Mouse (Mus musculus) inflammation-experienced regulatory T-cells, adult 6 months (primary cell): ENCODE measurements around the gene Lrrc8d. TPM values are rescaled to one million over a fixed set of nuclear protein-coding genes. Genes with fewer than 3 reads are reported as not detected.
A peak's percentile ranks its signal among the peaks of the same experiment; 100 is the strongest.

Experiments
- ATAC-seq: one replicate; pipeline ENCODE4 v1.8.0; 2017
- polyA plus RNA-seq, 3 experiments: library from polyadenylated mRNA; unstranded; fragments of 100-300 nt; shearing (Covaris generic); gene quantifications; one replicate each; pipeline ENCODE4 v1.2.1; 2017

Gene Lrrc8d
- polyA plus RNA-seq = 10 to 100 TPM; 11.8 to 28.4 (median 26.5) TPM

DNA sequence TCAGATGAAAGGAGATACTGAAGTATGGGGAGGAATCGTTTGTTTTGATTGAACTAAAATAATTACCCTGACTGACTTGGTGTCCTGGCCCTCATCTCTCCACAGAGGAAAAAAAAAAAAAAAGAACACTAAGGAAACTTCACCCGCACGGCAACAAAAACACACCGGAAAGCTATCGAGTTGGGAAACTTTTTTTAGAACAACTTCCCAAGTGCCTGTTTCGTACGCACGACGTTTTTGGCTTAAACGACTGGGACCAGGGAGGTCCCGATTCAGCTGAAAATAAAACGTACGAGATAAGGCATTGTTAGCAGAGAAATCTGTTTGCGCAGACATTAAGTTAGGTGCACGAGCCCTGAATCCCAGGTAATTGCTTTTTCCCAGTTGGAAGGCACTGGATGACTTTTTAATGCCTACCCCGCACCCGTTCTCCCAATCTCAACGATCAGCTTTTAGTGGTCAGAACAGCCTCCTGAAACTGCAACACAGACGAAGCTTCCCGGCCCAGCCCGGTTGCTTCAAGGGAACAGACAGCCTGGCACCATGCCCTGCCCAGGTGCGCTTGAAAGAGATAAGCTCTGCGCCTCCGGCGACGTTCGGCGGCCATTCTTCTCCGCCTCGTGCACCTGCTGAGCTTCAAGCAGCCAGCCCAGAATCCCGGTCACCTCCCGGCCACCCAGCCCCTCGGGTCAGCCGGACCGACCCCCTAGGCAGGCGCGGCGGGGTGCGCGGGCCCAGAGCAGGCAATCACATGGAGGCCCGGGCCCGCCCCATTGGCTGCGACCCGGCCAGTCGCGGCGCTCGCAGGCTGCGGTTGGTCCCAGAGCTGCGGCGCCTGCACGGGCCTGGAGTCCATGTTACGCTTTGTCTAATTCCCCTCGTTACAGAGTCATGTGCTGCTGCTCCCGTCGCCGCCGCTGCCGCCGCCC is at the start of gene Lrrc8d:
TSS of gene Lrrc8d (plus strand) at position 829 of the 929 bp plus-strand sequence.
- ATAC-seq = peak; percentile 66

GRCm38 (mm10) chr5:105650728-105651479 is 48.9 kb upstream of the Lrrc8d start:
- peak; percentile 40 for ATAC-seq

DNA sequence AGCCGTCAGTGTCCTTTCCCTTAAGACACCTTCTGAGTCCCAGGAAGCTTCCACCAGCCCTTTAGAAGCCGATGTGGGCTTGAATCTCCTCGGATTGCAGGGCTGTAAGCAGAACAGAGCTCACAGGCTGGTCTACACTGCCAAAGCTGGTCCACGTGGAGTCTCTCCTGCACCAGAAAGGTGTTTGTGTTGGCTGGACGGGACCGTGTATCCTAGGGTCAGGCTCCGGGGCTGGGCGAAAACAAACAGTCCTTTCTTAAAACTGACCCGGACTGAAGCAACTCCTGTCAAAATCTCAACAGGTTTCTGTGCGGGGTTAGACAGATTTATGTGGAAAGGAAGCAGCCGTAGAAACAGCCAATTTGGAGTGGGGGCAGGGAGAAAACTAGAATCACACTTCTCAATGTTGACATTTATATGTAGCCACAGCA is 48.2 kb upstream of the Lrrc8d start:
- peak; percentile 5 for ATAC-seq

DNA sequence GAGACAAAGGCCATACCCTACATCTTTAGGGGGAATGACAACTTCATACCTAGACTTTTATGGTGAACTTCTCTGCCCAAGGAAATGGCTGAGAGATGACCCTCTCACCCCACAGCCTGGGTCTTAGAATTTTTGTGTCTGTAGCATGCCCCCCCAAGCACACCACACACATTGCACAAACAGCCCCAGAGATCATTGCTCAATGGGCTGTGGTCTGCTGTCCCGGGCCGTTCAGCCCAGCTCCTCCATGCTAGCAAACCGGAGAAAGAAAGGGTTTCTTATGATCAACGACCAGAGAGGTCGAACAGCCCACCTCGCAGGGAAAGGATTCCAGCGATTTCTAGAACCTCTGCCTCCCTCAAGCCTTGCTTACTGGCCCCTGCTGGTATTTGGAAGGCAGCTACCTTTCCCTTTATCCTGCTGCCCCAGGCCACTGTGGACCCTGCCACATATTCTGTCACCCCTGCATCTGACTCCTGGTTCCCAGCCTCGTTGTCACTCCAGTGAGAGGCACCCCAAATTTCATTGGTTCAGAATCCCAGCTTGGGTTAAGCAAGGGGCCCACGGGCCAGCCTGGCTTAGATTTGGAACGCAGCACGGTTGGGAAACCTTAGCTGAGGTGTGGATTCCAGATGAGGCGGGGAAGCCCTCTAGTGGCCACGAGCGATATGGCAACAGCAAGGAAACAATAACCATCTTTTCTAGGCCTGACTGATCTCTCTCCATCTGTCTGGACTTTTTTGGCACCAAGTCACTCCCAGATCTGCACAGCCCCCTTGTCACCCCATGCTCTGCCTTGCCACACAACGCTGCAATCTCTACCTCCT is 45.3 kb upstream of the Lrrc8d start:
- peak; percentile 36 for ATAC-seq

- no peak for ATAC-seq
Observed at GRCm38 (mm10) chr5:105655100-105655734, 44.6 kb upstream of the Lrrc8d start.

- ATAC-seq = no peak
Observed at GRCm38 (mm10) chr5:105661894-105662293, 37.9 kb upstream of the Lrrc8d start.

GRCm38 (mm10) chr5:105666930-105667329 is 32.8 kb upstream of the Lrrc8d start:
- ATAC-seq = no peak

- ATAC-seq = no peak
Observed at GRCm38 (mm10) chr5:105667411-105667810, 32.4 kb upstream of the Lrrc8d start.

DNA sequence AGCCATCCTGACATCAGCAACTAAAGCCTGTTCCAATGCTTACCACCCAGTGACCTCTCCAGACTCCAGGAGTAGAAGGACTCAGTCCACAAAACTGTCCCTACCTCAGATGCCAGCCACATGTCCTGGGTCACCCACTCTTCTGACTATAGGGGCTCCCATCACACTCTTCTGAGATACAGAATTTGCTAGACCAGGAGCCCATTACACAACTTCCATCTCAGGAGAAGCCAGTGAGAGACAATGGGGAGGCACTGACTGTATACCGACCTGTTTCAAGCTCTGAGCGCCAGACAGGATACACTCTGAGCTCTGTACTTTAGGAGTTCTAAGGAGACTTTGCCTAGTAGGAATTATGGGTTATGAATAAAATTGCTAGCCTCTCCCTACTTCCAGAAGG is 30.7 kb upstream of the Lrrc8d start:
- no peak for ATAC-seq

DNA sequence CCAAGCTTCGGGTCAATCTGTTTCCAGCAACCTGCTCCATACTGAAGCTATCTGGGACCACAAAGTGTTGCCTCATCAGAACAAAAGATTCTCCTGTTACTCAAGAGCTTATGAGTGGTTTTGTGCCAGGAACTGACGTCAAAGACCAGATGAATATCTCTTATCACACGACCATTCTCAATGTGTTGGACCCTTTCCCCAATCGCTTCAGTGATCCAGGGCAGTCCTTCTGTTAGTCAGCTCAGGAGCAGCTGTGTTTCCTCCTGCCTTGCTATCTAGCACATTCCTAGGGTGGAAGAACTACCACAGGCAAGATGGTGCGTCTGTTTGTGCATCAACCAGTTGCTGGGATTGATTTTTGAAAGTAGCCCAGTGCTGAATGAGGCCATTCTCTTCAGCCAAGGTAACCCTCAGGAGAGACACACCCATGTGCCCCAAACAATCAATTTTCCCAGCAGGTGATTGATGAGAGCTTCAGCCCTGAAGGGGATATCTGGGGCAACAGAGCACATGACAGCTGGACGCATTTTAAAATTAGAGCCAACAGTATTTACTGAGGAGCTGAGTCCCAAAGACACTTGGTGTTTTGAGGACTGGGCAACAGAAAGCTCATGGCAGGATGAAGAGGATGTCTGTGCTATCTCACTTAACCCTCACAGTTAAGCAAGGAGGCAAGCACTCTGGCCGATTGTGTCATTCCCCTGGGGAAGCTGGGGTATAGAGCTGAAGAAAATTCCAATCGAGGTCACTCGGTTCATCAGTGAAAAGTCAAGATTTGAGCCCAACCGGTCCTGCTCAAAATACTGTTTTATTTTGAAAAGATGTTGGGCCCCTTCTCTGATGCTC is 30.0 kb upstream of the Lrrc8d start:
- ATAC-seq = no peak

DNA sequence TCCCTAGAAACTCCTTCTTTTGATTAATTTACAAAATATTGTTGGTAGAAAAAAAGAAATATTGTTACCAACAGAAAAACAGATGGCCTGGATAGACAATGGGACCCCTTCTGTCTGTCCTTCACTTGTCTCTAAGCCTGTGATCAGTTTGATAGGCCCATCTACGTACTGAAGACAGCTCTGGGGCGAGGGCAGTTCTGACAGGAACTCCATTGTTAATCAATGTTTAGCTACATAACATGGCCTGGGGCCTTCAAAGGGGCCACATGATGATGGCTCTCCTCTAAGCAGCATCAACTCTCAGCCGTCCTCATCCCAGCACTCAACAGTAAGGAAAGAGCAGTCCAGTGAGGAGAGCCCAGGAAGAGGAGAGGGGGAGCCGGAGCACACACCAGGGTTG is 27.4 kb upstream of the Lrrc8d start:
- no peak for ATAC-seq

GRCm38 (mm10) chr5:105675511-105675910 is 24.3 kb upstream of the Lrrc8d start:
- no peak for ATAC-seq

DNA sequence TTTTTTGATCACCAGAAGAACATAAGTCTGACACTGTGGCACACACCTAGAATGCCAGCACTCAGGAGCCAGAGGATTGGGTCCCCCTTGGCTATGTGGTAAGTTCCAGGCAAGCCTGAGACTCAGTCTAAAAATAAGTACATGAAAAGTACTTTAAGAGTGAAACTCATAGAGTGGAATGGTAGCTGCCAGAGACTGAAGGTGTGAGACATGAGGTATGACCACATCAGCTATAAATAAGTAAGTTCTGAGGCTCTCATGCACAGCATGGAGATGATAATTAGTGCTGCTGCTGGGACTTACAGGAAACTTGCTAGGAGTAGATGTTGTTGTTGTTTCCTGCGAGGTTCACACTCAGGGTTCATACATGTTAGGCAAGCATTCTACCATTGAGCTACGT is 22.7 kb upstream of the Lrrc8d start:
- no peak for ATAC-seq

GRCm38 (mm10) chr5:105678243-105678642 is 21.5 kb upstream of the Lrrc8d start:
- no peak for ATAC-seq

DNA sequence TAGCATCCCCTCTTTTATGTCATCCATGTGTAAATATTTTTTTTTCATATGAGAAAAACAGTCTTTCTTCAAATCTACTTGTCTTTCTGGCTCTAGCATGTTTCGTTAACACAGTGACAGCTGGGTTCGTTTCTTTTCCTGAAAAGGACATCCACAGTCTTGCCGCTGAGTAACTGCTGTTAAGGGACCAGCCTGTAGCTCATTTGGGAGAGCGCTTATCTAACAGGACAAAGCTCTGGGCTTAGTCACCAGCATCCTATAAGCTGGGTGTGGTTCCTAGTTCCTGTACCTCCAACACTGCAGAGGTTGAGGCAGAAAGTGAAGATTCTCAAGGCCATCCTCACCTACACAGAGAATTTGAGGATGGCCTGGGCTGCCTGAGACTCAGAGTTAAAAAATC is 20.5 kb upstream of the Lrrc8d start:
- ATAC-seq = no peak

DNA sequence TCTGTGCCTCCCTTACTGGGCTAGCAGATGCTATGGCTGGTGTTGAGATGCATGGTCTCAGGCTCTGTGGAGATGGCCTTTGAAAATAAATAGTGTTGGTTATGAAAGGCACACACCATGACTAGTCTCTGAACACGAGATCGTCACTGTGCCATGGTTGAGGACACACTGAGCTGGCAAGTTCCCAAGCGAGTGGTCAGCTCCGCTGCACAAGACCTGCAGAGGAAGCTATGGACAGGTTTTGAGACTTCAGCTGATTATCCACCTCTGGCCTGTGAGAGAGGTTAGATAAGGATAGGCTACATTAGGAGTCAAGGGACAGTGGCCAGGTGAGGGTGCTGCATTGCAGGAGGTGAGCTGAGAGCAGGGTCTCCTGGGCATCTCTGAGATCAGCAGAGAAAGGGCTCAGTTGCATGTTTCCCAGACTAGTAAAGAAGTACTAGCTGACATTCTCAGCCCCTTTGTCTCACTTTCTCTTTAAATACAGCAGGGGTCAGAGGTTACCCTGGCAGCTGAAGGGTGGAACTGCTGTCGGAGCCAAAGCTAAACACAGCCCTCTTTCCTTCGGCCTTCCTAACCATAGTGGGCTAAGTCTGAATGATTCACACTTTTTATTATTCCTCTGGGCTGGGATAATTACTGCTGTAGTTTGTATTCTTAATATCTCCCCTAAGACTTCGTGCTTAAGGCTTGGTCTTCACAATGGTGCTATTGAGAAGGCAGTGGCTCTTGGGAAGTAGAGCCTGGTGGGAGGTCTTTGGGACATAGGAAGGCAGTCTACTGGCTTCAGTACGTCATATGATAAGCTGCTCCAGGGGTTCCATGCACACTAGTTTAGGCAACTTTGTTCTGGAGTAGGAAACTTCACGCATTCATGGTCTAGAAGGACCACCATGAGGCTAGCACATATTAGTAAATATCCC is 19.6 kb upstream of the Lrrc8d start:
- no peak for ATAC-seq

GRCm38 (mm10) chr5:105682143-105682611 is 17.6 kb upstream of the Lrrc8d start:
- no peak for ATAC-seq

- no peak for ATAC-seq
Observed at GRCm38 (mm10) chr5:105683912-105684350, 15.8 kb upstream of the Lrrc8d start.

DNA sequence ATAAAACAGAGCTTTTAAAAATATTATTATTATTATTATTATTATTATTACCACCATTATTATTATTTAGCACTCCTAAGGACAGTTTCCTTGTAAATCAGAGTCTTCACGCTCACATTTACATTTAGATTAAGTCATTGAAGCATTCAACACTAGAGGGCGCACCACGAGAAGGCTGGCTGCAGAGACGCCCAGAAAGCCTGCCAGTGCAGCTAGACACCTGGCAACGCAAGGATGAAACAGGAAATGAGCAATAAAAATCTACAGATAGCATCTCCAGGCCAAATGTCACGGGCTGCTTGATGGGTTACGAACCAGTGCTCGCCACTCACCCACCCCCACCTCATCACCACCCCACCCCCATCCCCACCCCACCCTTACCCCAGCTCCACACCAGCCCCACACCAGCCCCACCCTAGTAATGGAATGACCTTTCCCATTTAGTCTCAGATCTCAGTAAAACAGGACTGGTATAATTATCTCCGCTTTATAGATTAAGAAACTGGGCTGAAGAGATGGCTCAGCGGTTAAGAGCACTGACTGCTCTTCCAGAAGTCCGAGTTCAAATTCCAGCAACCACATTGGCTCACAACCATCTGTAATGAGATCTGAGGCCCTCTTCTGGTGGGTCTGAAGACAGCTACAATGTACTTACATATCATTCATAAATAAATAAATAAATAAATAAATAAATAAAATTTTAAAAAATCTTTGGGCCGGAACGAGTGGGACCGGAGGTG is 14.7 kb upstream of the Lrrc8d start:
- peak; percentile 94 for ATAC-seq
